Mouse (Mus musculus) splenic B cell, adult 2 months (primary cell): ENCODE data around the gene Tpmt.

ENCODE experiments used
- DNase-seq: peaks from one replicate; pipeline ENCODE4 v3.0.0-alpha.2; 2011; ENCODE audit warnings: low read depth, low spot score
- H3K27me3 ChIP-seq: 2 replicates; pipeline ENCODE4 v1.6.1; 2012; ENCODE audit warnings: mild to moderate bottlenecking, low read length, moderate library complexity, mixed read lengths; ENCODE audit not compliant: control insufficient read depth, poor library complexity, insufficient read depth, severe bottlenecking
- H3K36me3 ChIP-seq: 2 replicates; pipeline ENCODE4 v1.6.1; 2012; ENCODE audit warnings: mild to moderate bottlenecking, low read length, moderate library complexity, mixed read lengths; ENCODE audit not compliant: control insufficient read depth, poor library complexity, insufficient read depth, severe bottlenecking

Gene Tpmt

DNA sequence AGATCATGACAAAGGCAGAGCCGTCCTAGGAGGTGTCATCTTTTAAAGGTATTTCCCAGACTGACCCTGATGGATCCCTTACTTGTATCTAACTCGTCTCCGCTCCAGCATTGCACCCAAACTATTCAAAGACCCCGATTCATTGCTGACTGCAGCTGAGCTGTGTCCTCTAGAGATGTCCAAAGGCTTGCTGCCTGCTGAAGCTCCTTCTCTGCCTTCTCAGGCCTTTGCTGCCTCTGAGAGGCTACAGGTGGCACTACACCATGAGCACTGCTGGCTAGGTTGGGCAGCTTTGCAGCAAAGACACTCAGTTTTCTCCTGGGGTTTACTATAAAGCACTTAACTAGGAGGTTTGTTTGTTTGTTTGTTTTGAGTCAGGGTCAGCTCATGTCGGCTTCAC, 27.3 kb downstream of the Tpmt start:
- H3K27me3 ChIP-seq, result no peaks in the 10 kb centered on the region
- DNase-seq, result peak; percentile 20
- no peaks in the 10 kb centered on the region for H3K36me3 ChIP-seq

DNA sequence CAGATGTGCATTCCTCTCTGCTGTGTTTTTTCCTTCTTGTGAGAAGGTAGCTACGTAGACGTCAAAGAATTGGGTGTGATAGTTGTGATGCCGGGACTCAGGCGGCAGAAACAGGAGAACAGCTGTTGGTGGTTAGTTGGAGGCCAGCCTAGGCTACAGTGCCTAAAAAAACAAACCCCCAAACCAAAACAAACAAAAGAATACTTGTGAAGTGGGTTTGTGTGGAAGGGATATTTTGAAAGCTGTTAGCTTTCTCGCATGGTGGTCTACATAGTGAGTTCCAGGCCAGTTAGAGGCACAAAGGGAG, 29.4 kb downstream of the Tpmt start:
- DNase-seq, result no peak
- Histone ChIP-seq H3K27me3 (no peaks in the 10 kb centered on the region), H3K36me3 (no peaks in the 10 kb centered on the region)

DNA sequence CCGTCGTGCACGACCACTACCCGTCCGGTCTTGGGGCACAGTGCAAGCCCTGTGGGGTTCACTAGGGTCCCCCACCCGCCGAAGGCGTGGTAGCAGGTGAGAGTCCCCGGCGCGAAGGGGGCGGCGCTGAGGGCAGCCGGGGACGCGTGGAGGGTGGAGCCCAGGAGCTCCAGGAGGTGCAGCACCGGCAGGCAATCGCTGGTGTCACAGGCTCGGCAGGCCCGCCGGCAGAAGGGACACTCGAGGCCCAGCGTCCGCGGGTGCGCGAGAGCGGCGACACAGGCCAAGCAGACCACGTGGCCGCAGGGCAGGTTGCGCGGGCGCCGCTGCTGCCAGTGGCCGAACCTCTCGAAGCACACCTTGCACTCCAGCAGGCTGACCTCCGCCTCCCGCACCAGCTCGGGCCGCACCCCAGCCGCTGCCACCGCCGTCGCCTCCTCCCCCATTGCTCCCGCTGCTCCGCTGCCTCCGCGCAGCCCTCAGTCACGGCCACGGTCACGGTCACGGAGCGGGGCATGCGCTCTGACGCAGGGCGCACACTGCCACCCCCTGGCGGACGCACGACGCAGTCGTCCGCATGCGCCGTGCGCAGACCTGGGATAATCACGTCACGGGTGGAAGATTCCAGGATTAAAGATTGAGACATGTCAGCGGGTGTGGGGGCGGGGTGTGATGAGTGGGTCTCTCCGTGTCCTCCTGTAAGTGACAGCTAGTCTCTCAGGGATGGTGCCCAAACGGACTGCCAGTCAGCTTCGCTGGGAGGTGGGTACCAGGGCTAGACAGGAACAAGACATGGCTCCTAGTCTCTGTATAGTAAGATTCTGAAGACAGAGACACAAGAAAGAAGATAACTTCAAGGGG, 30.0 kb downstream of the Tpmt start, which contains the start of gene Nhlrc1:
Gene Nhlrc1, minus strand, starts transcription at position 517 of the 861 bp plus-strand sequence.
- no peaks in the 10 kb centered on the region for H3K36me3 ChIP-seq
- peak; percentile 73 for DNase-seq
- H3K27me3 ChIP-seq, result no peaks in the 10 kb centered on the region

DNA sequence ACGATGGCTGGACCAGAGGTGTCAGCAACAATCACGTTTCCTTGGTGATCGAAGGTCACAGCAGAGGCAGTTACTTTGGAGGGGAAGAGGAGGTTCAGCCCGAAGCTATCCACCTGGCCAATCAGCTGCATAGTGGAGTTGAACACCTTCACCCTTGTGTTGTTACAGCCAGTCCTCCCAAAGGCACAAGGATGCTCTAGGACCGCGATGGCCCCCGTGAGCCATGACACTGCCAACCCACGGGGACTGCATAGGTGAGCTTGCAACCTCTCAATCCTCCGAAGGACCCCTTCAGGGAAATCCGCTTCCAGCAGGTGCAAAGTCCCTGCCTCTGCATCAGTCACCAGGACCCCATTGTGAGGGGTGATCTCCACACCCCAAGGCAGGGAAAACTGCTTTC, 30.8 kb downstream of the Tpmt start:
- no peak for DNase-seq
- no peaks in the 10 kb centered on the region for H3K36me3 ChIP-seq
- H3K27me3 ChIP-seq, result no peaks in the 10 kb centered on the region

DNA sequence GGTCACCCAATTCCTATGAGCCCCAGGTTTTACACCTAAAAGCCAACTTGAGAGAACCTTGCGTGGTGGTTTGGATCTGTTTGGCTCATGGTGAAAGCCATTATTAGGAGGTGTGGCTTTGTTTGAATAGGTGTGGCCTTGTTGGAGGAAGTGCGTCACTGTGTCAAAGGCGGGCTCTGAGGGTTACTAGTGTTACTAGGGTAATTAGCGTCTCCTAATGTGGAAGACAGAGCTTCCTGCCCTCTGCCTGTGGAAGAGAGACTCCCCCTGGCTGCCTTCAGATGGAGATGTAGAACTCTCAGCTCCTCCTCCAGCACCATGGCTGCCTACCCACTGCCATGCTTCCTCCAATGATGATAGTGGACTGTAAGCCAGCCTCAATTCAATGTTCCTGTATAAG, 42.9 kb downstream of the Tpmt start:
- H3K27me3 ChIP-seq, result no peaks in the 10 kb centered on the region
- DNase-seq, result no peak
- H3K36me3 ChIP-seq, result no peaks in the 10 kb centered on the region

DNA sequence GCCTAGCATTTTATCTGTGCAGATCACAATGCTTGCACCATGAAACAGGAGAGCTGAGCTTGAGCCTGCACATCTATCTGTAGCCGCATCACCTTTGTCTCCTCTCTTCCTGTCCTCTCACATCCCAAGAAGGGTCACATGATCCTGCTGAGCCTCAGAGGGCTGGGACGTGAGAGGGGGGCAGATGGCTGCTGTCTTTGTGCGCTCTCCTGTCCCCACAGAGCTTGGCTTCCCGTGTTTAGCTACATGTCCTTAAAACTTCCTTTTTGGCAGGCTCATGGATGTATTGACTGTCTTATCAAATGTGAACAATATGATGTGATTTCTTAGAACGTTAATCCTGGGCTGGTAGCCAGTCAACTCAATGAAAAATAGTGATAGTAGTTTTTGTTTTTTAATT, 45.0 kb downstream of the Tpmt start:
- no peaks in the 10 kb centered on the region for H3K36me3 ChIP-seq
- no peak for DNase-seq
- no peaks in the 10 kb centered on the region for H3K27me3 ChIP-seq

DNA sequence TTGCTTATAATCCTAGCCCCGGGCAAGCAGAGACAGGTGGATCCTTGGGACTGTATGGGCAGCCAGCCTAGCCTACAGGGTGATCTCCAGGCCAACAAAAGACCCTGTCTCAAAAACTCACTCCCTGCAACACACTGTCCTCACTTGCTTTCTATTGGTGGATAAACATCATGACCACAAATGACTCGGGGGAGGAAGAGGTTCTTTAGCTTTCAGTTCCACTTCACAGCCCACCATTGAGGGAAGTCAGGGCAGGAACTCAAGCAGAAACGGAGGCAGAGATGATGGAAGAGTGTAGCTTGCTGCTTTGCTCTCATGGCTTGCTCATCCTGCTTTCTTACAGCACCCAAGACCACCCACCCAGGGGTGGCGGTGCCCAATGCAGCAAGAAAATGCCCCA, 47.2 kb downstream of the Tpmt start:
- no peak for DNase-seq
- H3K27me3 ChIP-seq, result no peaks in the 10 kb centered on the region

DNA sequence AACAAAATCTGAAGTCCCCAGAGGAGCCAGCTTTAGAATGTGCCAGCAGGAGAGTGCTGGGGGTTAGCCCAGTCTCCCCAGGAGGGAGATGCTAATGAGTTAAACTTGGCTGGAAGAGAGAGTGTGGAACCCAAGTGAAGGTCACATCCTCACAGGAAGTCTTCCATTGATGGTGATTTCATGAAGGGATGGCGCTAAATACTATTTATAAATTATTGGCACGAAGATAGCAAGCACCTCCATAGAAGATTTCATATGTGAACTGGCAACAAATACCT, 51.3 kb downstream of the Tpmt start:
- Histone ChIP-seq H3K36me3 (no peaks in the 10 kb centered on the region), H3K27me3 (no peaks in the 10 kb centered on the region)
- DNase-seq, result no peak

More for the DNA sequence above, 47.2 kb downstream of the Tpmt start:
- no peaks in the 10 kb centered on the region for H3K36me3 ChIP-seq

DNA sequence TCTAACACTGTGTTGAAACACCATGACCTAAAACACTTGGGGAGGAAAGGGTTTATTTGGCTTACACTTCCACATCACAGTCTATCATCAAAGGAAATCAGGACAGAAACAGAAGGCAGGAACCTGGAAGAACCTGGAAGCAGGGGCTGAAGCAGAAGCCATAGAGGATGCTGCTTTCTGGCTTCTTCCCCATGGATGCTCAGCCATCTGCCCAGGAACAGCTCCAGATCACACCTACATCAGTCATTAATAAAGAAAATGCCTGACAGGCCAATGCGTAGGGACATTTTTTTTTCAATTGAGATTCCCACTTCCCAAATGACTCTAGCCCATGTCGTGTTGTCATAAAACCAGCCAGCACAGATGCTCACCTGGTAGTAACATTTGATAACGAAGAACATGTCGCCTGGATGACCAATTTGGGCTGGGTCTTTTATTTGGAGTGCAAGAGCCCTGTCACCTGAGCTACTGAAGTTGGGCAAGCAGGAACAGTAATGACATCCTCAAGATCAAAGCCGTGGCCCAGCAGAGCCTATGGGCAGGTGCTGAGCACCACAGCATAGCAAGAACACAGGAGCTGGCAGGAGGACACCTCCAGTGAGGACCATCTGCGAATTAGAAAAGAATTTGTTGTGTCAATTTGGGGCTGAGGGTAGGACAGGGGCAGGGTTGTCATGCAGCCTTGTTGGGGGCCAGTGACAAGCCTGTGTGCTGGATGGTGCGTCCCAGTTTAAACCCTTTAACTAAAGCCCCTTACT, 51.8 kb downstream of the Tpmt start:
- Histone ChIP-seq H3K36me3 (no peaks in the 10 kb centered on the region), H3K27me3 (no peaks in the 10 kb centered on the region)
- DNase-seq, result no peak

DNA sequence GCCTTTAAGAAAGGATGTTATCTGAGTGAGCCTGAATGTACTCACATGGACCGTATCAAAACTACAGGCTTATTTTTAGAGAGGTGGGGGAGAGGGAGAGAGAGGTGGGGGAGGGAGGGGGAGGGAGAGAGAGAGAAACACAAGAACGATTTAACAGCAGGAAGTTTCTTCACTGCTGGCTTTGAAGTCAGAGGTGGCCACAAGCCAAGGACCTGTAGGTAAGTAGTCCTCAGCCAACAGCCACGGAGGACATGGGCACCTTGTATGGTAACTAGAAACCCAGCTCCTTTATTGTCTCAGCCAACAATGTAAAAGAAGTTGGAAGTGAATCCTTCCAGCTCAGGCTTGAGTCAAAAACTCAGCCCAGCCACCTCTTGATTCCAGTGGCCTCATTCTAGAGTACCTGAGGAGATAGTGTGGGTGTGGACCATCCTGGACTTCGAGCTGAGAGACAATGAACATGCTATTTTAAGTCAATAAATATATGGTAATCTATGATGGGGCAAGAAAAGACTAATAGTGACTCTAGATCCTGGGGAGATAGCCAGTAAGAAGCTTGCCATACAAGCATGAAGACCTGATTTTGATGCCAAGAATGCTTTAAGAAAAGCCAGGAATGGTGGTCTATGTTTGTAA, 54.0 kb downstream of the Tpmt start:
- Histone ChIP-seq H3K27me3 (no peaks in the 10 kb centered on the region), H3K36me3 (no peaks in the 10 kb centered on the region)
- DNase-seq, result no peak

DNA sequence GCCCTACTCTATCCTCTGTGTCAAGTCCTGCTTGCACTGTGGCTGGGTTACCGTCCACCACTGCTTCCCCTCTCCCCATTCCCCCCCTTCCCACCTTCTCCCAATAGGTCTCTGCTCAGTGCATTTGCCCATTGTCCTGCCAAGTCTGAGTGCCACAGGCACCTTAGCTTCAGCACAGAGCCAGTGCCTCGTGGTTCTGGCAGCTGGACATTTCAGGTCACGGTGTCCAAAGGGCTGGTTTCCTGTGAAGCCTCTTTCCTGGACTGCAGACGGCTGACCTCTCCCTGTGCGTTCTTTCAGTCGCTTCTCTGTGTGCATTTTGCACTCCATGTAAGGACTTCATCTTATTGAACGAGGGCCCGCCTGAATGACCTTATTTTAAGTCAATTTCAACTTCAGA, 56.6 kb downstream of the Tpmt start:
- no peak for DNase-seq
- no peaks in the 10 kb centered on the region for H3K36me3 ChIP-seq
- no peaks in the 10 kb centered on the region for H3K27me3 ChIP-seq

DNA sequence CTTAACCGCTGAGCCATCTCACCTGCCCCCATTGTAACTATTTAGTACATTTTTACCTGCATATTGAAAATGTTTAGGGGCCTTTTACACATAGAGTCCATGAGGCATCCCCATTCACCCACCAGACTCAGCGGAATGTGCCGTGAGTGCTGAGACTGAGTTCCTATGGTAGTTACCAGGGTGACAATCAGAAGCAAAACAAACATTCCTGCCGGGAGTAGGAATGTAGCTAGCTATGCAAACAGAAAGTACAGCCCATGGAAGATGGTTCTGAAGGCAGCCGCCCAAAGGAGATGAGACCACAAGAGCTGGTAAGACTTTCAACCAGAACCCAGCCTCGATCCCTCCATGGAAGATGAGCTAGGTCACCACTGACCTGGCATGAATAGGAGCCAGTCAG, 58.3 kb downstream of the Tpmt start:
- H3K36me3 ChIP-seq, result no peaks in the 10 kb centered on the region
- DNase-seq, result no peak
- no peaks in the 10 kb centered on the region; the same call in 1 of the 2 replicates for H3K27me3 ChIP-seq

DNA sequence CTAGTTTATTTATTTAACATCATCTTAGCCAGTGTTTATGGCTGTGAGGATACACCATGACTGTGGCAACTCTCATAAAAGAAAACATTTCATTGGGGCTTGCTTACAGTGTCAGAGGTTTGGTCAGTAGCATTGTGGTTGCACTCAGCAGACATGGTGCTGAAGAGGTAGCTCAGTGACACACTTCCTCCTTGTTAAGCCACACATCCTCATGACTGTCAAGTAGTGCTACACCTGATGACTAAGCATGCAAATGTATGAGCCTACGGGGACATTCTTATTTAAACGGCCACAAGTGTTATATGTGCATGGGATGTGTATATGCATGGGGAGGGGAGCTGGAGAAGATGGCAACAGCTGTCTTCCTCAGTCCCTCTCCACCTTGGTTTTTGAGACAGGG, 60.7 kb downstream of the Tpmt start:
- Histone ChIP-seq H3K27me3 (no peaks in the 10 kb centered on the region; the same call in 1 of the 2 replicates), H3K36me3 (no peaks in the 10 kb centered on the region)
- DNase-seq, result peak; percentile 49

DNA sequence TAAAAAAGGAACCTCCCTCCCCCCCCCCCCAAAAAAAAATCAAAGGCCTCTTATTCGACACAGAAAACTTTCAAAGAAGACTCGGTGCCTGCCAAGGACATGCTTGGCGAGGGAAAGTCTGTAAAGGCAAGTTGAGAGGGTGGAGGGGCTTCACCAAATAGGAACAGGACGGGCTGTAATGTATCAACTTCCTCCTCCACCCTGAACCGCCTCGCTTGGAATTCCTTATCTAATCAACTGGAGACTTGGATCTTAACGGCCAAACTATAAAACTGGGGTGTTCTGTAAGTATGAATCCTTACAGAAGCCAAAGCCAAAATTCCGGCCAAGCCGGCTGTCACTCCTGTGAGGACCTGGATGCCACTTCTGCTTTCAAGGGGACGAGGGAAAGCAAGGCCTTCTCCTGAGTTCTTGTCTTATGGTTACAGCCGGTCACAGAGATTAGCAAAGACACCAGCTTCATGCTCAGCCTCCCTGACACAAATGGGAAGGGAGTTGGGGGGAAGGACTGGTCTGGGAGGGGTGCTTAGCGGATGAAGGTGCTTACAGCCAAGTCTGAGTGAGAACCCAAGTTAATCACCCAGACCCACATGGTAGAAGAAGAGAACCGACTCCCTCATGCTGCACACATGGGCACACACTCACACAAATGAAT, 64.6 kb downstream of the Tpmt start:
- Histone ChIP-seq H3K36me3 (no peaks in the 10 kb centered on the region), H3K27me3 (no peaks in the 10 kb centered on the region; the same call in 1 of the 2 replicates)
- DNase-seq, result no peak

DNA sequence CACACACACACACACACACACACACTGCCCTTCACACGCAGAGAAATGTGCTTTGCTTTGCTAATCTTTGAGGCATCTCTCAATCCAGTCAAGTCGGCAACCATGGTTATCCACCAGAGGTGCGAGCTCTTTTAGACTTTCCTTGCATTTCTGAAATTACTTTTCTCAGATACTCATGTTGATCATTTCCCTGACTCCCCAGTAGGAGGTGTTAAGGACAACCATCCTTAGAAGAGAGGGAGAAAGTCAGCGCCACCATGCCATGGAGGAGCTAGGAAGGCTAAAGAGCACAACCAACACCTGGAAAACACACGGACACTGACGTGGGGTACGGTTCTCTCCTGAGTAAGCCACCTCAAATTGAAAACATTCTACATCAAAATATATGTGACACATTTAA, 68.0 kb downstream of the Tpmt start:
- no peak for DNase-seq
- Histone ChIP-seq H3K27me3 (no peaks in the 10 kb centered on the region; the same call in 1 of the 2 replicates), H3K36me3 (no peaks in the 10 kb centered on the region)
